Mouse (Mus musculus) embryo, embryonic 10 days (tissue): ENCODE measurements around the gene Mpdz.

Experiments
- DNase-seq: peaks from one replicate; pipeline ENCODE4 v3.0.0-alpha.2; 2015; ENCODE audit warnings: low spot score

Gene Mpdz

DNA sequence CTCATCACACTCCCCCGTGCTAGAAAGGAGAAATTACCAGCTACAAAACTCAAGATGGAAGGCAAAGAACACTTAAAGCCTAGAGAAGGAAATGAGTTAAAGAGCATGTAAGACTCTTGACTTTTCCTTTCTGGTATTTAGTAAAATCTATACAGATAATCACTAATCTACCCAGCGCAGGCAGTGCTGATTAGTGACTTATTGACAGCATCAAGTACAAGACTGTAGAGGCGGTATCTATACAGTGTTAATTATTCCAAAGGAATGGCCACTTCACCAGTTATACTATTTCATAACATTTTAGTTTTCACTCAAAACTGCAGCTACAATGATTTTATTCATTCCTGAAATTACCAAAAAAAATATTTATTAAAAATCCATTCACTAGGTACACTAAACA is 49.7 kb downstream of the Mpdz start:
- no peak for DNase-seq

DNA sequence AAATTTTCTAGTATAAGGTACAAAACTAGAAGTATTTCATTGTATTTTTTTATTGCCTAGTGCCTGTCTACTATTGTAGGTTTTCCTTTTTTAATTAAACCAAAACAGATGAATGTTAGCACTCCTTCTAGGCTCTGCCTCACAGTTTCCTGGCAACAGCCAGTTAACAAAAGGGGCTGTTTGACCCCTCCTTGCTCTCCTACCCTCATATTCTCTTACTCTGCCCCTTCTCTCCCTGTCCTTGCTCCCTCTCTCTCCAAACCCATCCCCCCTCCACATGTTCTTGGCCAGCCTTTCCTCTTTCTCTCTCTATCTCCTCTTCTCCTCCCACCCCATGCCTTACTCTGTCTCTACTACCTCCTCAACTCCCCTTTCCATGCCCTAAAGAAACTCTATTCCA is 53.4 kb downstream of the Mpdz start:
- peak; percentile 32 for DNase-seq

DNA sequence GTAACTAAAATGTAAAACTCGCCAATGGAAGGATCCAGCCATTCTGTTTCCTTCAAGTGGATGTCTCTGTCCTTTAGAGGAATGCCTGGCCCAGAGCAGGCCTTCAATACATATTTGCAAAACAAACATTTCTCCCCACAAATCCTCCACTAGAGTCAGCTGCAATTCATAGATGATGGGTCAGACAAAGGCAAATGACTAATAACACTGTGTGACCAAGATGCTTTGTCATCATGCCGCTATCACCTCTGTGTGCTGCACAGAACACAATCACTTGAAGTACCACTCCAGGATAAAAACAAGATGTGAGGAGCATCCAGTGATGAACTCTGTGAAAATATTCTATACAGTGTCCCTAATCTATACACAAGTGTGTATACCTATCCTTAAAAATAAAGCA is 55.0 kb downstream of the Mpdz start:
- no peak for DNase-seq

DNA sequence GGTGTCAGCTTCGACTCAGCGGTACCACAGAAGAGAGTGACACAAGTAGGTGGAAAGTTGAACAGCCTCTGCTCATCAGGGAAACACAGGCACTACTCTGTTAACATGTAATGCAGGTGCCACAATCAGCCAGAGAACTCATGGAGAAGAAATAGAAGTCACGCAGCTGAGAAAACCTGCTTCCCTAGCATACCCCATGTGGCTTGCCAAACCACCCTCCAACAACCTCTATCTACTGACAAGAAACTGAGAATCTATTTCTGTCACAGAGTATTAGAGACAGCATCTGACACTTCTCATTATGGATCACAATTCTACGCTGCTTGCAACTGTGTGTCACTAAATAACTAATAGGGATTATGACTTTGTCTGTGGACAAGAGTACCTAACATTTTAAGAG is 70.3 kb downstream of the Mpdz start:
- no peak for DNase-seq

DNA sequence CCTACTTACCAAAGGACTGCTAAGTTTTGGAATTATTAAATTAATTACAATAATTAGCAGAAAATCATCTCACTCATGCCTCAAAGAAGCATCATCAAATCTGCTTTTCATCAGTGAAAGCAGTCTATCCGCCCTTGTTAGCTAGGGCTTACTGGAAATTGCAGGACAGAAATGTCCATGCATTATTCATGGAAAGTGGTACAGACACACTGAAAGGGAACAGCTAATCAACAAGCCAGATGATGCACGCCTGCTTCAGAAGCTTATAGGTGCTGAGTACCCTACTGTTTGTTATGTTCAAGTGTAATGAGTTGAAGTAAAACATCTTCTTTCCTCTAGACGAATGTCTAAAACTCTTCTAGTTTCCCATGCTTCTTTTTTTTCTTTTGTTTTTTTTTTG is 91.2 kb downstream of the Mpdz start:
- DNase-seq = no peak

DNA sequence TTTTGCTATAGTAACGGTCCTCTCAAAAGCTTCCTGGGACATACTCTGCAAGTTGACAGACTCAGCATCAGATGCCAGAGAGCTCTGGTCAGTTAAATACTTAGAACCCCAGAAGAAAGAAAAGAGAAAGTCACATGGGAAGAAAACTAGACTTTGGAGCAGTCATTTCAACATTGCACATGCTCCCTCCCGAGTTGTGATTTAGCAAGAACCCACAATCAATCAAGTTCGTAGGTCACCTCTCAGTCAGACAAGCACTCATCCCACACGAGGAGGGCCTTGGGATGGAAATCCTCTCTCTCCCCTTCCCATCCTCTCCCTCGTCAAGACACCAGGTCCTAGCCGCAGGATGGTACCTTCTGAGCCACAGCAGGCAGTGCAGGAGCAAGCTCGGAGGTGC is 94.0 kb downstream of the Mpdz start:
- DNase-seq = no peak

DNA sequence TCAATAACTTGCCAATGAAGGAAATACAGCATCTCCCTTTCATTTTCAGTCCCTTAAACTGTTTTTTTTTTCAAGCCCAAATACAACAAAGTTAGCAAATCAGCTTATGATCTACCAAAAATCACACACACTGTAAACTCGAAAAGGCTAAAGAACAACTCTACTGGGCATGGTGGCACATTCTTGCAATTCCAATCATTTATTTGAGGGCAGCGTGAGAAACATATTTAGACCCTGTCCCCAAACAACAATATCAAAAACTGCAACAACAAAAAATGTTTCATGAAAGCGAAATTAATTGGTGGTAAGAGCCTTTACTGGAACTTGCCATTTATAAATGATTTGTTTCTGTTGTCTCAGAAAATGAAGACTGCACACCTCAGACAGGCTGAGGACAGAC is 97.5 kb downstream of the Mpdz start:
- no peak for DNase-seq

DNA sequence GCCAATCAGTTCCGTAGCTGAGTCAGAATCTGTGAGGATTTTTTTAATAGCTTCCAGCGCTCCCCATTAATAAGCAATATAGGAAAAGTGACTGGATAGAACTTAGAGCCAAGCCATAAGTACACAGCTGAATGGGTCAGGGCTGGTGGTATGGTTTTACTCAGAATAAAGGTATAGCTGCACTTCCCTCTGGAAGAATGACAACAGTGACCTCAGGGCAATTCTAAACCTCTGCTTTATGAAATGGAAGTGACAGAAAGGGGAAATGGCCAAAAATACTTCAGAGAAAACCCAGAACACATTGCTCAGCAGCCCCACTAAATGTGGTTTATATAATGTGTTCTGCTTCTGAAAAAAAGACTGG is 109.0 kb downstream of the Mpdz start:
- no peak for DNase-seq

DNA sequence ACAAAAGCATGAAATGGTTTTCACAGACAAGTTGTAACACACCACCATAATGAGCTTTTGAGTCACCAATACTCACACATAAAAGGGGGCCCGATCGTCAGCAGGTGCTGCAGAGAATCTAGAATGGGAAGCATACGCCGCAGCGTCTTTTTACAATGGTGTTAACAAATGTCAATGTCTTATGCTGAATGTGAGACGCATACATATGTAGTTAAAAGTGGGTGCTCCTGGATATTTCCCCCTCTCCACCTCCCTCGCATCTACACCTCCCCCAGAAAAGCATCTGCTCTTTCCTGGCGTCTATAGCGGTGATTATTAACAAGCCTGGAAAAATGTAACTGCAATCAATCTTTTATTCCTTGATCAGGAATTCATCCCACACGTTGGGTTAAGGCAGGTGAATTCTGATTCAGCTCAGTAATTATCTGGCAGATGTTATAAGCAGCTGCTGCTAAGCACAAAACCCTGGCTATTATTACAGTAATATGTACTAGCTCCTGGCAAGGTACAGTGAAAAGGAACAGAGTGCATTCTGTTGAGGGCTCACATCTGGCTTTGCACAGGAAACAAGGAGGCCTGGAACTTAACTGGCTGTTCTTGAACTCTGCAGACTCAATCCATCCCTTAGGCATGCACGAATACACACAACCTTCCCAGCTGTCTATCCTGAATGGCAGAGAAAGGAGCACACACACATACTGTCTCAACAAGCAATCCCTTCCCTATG is 109.6 kb downstream of the Mpdz start:
- DNase-seq = no peak

DNA sequence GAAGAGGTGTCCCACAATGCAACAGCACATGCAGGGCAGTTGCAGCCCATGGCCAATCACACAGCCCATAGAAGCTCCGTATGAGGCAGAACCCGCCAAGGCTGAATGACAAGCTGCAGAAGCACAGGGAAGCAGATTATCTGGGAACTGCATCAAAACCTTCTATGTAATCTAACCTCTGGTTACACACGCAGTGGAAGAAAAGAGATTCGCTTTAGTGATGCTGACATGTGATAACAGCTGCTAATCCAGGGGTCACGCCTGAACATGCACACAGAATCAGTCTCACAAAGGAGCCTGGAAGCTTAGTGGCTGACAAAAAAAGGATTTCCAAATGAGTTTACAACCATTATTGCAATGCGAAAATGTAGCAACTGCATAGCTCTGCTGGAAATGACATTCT is 110.2 kb downstream of the Mpdz start:
- DNase-seq = no peak

DNA sequence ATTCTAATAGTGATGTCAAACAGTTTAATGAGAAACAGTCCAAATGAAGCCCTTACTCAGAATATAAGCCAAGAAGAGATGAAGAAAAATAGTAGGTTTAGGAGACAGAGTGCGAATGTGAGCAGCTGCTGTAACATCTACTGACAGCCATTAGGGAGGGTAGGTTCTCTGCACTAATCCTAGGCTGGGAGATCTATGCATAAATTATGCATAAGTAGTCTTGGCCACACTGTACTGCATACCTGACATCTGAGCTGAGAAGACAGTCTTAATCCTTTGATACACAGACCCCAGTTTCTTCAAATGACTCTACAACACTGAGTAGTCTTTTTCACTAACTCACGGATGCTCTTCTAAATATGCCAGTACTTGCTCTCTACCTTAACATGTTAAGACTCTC is 114.9 kb downstream of the Mpdz start:
- no peak for DNase-seq

DNA sequence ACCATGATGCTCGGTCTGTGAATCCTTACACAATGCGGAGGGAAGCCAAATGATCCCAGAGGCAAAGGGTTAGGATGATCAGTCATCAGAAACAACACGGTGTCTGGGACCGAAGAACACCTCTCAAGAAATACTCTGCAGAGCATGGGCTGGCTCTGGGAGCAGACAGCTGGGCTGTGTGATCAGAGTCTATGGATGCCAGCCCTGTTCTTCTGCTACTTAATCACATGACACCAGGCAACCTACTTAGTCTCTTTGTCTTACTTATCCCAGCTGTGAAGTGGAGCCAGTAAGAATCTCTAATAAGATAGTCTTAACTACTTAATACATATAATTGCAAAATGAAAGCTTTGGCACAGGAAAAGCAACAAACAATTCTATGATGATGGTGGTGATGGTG is 118.8 kb downstream of the Mpdz start:
- DNase-seq = no peak

DNA sequence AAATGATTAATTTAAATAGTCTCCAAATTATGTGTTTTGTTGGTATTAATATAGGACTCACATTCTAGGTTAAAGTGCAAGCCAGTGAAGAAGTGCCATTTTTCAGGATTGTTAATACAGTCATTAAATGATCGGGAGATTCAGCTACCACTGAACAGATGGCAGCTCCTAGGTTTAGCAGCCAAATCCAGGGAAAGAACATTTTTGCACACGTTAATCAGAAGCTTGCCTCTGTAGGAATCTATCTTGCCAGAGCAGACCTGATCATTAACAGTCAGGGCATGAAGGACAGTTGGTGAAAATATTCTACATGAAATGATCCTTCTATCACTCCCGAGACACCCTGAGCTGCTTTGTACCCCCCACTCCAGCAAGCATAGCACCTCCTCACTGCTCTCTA is 120.4 kb downstream of the Mpdz start:
- DNase-seq = no peak

DNA sequence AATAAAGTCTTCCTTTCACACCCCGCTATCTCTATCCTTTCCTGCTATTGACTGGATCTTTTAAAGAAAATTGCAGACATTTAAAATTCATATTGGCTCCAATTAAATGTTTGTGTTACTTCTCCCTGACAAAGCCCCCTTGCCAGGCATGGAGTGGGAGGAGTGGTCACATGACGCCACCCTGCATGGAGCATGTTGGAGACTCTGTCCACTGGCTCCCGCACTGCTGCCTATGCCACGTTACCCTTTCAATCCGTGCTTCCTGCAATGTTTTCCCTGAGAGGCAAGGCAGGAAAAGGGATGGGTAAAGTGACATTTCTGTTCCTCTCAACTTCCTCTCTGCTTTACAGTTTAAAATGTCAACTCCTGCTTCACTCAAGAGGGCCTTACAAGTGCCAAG is 128.0 kb downstream of the Mpdz start:
- no peak for DNase-seq

DNA sequence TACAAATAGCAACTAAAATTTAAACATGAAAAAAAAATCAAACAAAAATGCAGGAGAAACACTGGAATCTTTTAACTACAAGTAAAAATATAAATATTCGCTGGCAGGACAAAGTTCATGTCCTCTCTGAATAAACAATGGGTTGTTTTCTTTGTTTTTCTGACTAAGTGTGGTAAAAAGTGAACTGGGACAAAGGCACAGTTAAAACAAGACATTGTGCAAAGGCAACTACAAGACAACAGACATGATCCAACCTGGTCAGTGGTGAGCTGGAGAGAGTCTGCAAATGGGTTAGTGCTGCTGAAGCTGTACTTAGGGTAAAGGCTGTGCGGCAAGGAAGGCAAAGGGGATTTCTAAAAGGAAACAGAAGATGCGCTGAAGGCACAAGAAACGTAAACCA is 129.4 kb downstream of the Mpdz start:
- no peak for DNase-seq

DNA sequence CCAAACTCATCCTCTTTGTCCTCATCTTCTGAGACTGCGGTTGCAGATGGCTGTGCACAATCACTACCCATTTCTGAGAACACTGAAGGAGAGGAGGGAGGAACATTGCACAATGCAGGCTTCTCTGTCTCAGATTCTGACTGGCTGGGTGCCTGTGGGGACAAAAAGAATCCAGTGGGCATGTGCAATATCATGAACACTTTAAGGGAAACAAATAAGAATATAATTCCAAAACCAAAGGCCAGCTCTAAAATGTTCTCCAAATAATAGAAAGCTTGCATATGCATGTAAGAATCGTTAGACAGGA is 132.5 kb downstream of the Mpdz start:
- DNase-seq = no peak

DNA sequence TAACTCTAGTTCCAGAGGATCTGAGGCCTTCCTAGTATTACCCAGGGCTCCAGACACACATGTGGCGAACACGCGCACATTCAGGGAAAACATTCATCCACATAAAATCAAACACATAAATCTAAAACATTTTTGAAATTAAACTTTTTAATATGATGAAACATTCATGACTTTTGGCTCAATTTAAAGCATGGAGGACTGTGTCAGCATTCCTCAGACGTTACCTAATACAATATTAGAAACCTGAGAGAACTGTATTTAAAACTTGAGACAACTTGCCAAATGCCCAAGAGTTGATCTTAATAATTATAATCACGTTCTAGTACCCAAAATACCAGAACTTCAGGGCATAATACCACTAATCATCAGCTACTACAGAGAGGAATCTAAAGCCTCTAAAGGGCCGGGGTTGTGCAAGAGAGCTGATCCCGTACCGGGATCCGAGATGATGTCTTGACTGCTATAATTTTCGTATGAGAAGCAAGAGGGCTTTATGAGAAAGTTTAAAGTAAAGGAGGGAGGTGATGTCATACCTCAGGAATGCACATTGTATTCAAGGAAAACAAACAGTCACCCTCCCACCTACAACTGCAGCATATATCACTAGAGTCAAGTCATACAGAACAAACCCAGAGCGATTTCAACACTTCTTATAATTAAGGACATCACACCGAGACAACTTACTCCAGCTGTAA is 133.0 kb downstream of the Mpdz start:
- no peak for DNase-seq

DNA sequence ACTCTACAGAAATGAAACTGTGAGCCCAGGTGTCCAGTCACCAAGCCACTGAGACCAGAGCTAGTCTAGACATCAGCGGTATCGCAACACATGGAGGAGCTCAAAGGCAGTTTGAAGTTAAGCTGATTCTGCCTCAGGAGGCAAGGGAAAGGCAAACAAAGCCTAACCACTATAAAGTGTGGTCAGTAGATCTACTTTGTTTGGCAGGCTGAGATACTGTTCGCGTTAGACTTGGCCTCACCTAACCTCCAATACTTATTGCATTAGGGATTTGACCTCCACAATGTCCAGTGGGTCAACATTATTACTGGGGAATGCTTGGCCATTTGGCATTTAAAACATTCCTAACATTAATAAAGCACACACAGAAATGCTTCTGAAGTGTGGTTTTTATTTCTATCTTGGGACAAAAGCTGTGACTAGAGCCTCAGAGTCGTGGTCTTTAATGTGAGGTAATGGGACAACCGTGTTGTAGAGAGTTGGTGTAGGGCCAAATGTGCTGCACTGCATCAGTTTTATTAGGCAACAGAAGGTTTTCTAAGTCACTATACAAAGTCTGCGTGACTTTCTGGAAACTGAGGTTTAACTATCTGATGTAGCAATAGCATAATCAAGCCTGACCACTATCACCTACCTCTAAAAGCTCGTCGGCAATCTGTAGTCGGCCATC is 134.9 kb downstream of the Mpdz start:
- no peak for DNase-seq

DNA sequence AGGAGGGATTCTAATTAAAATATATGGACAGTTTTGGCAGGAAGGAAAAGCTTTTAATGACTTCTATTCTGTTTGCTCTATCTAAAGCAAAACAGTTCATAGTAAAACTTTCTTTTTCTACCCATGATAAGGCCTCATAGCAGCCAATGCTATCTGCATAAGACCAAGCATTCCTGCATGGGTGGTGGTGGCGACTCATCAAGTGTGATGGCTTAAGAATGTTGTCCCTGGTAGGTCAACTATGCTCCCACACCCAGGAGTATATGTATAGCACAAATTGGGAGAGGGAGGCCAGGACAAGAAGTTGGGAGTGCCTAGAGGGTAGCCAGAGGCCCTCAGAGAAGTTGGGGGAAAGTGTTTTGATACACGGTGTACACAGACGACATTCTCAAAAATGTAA is 140.6 kb downstream of the Mpdz start:
- no peak for DNase-seq

DNA sequence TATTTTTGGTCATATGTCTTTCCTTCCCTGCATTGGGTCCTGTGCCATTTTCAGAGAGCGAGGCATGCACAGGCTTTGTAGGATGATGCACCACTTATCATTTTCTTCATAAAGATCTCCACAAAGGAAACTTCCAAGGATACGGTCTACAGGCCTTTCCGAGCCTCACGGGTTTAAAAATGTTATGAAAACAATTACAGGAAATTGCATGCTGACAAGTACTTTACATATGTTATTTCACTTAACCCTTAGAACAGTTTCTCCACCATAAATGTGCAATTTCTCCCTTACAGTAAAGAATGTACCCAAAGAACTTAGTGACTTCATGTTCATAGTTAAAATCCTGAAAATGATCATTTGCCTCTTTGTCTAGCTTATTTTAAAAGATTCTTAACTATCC is 144.2 kb downstream of the Mpdz start:
- no peak for DNase-seq

DNA sequence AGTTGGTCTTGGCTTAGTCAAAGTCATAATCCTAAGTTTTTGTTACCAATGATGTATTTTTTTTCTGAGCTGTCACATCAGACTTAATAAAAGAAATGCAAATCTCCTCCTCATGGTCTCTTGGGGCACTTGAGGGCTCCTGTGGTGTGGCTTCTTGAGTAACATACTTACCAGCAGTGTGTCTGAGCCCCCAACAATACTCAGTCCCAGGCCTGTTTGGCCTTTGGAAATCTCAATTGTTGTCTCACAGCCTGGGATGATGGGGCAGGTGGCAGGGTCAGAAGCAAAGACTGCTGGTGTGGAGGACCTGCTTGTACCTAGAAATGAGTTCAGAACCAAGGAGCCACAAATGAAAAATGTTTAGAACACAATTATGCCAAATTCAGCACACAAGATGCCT is 149.3 kb downstream of the Mpdz start:
- DNase-seq = no peak

DNA sequence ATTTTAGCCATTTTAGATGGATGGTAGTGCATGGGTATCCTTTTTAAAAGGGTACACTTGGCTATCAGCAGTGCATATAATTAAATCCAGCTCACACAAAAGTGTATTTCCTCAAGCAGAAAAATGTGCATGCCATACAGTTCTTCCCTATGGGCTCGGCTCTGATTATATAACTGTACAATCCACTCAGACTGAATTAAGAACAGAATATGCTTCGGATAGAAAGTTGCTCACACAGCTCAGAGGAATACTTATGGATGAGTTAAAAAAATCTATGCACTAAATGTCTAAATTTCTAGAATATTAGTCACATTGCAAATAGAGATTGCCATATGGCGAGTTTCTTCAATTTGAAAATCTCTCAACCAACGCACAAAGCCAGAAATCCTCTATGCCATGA is 157.1 kb downstream of the Mpdz start:
- no peak for DNase-seq

DNA sequence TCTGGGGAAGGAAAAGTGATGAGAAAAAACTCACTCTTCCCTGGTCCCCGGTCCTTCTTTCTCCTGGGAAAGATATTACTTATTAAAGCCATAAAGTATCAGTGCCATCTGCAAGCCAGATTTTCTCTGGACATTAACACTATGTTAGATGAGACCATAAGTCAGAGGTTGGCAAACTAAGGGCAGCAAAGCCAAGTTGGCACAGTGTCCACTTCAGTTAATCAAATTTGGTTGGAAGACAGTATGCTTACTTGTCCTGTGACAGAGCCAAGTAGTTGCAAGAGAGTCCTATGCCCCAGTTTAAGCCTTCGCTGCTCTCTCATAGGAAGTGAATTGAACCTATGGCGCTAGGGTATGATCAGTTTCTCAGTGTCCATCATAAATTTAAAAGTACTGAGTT is 159.0 kb downstream of the Mpdz start:
- DNase-seq = no peak

DNA sequence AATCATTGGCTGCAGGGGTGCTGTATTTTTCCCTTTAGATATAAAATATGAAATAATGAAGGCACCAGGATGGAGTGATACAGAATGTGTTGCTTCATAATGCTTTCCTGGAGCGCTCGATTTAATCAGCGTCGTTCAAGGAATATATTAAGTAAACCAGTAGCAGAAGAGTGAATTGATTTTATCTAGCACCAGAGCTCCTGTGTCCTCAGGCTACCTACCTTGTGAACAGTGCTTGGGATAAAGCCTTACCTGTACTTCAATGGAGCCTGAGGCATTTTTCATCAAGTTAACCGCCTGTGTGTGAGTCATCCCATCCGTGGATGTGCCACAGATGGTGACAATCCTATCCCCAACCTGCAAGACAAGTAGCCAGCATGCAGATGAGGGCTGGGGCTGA is 159.5 kb downstream of the Mpdz start:
- no peak for DNase-seq
